Mouse (Mus musculus) myocyte (in vitro differentiated cells): ENCODE measurements at regions not wholly inside any gene's neighbourhood (a gene's known extent, or its start where the extent isn't known, plus 50 kb on each side); places are given as distances from the start of the nearest gene placed in this dataset.

Source experiments
- H3K27me3 ChIP-seq: one replicate; pipeline ENCODE4 v1.6.1; 2011; ENCODE audit not compliant: control insufficient read depth, insufficient read depth, insufficient read length
- H3K36me3 ChIP-seq: one replicate; pipeline ENCODE4 v1.6.1; 2011; ENCODE audit not compliant: control insufficient read depth, insufficient read depth
- H3K4me2 ChIP-seq: one replicate; pipeline ENCODE4 v1.6.1; 2011; ENCODE audit warnings: low read depth, control low read depth
- H3K4me3 ChIP-seq: one replicate; pipeline ENCODE4 v1.5.1; 2011; ENCODE audit warnings: mild to moderate bottlenecking, control low read depth, moderate library complexity
- H3K79me2 ChIP-seq: one replicate; pipeline ENCODE4 v1.6.1; 2011; ENCODE audit not compliant: control insufficient read depth, insufficient read depth
- H3ac ChIP-seq: one replicate; pipeline ENCODE4 v1.6.1; 2011; ENCODE audit not compliant: control insufficient read depth, insufficient read length
- CEBPB ChIP-seq: IDR thresholded peaks from 2 replicates; pipeline ENCODE4 v1.6.1; 2011; ENCODE audit warnings: mild to moderate bottlenecking, moderate library complexity; ENCODE audit not compliant: poor library complexity, insufficient read depth, severe bottlenecking
- E2F4 ChIP-seq: IDR thresholded peaks from one replicate; pipeline ENCODE4 v1.6.1; 2011; ENCODE audit warnings: mild to moderate bottlenecking, control low read depth, moderate library complexity; ENCODE audit not compliant: insufficient read depth
- MAX ChIP-seq: IDR thresholded peaks from one replicate; pipeline ENCODE4 v1.6.1; 2011; ENCODE audit warnings: low read depth, mild to moderate bottlenecking, control low read depth
- MYOD1 ChIP-seq, 3 experiments: IDR thresholded peaks; one replicate each; pipeline ENCODE4 v1.6.1; 2011; ENCODE audit warnings: control low read depth in 2 of 3, low read depth in 2 of 3, mild to moderate bottlenecking in 2 of 3, moderate library complexity in 1 of 3; ENCODE audit not compliant: insufficient read length in 2 of 3, control insufficient read depth in 1 of 3
- MYOG ChIP-seq, 3 experiments: IDR thresholded peaks; one replicate each; pipeline ENCODE4 v1.6.1; 2011; ENCODE audit warnings: control low read depth in 2 of 3, low read depth in 2 of 3, mild to moderate bottlenecking in 2 of 3; ENCODE audit not compliant: insufficient read length in 2 of 3, control insufficient read depth in 1 of 3, insufficient read depth in 1 of 3
- POLR2A ChIP-seq: IDR thresholded peaks from one replicate; pipeline ENCODE4 v1.6.1; 2011; ENCODE audit warnings: low read depth, mild to moderate bottlenecking, control low read depth, moderate library complexity; ENCODE audit not compliant: insufficient read length
- POLR2AphosphoS2 ChIP-seq: IDR thresholded peaks from one replicate; pipeline ENCODE4 v1.6.1; 2011; ENCODE audit warnings: low read depth, control low read depth; ENCODE audit not compliant: insufficient read length
- REST ChIP-seq: IDR thresholded peaks from one replicate; pipeline ENCODE4 v1.6.1; 2011; ENCODE audit warnings: mild to moderate bottlenecking, control low read depth, moderate library complexity; ENCODE audit not compliant: insufficient read depth, insufficient read length
- SRF ChIP-seq: IDR thresholded peaks from one replicate; pipeline ENCODE4 v1.6.1; 2011; ENCODE audit warnings: low read depth; ENCODE audit not compliant: control insufficient read depth, insufficient read length
- TCF12 ChIP-seq: IDR thresholded peaks from one replicate; pipeline ENCODE4 v1.6.1; 2011; ENCODE audit warnings: mild to moderate bottlenecking, control low read depth; ENCODE audit not compliant: poor library complexity, insufficient read depth, severe bottlenecking
- TCF3 ChIP-seq: IDR thresholded peaks from one replicate; pipeline ENCODE4 v1.6.1; 2011; ENCODE audit warnings: low read depth, control low read depth; ENCODE audit not compliant: insufficient read length
- USF1 ChIP-seq: IDR thresholded peaks from one replicate; pipeline ENCODE4 v1.6.1; 2011; ENCODE audit warnings: low read depth, mild to moderate bottlenecking, control low read depth, moderate library complexity

GRCm38 (mm10) chr12:70774816-70775591, 50.3 kb upstream of the Frmd6 start:
- no peaks in the 10 kb centered on the region for H3K79me2 ChIP-seq
- H3K36me3 ChIP-seq = no peaks in the 10 kb centered on the region
- TF ChIP-seq MYOD1 (IDR thresholded peaks at IDR 0.05; ENCODE audit: control insufficient read depth in 1 of 3, insufficient read length in 2 of 3, low read depth in 2 of 3) (no peak), TCF12 (no peak), REST (no peak), TCF3 (no peak), SRF (no peak), MAX (no peak), E2F4 (no peak), CEBPB (no peak), POLR2A (no peak), USF1 (no peak), POLR2AphosphoS2 (no peak), MYOG (IDR thresholded peaks at IDR 0.05; ENCODE audit: control insufficient read depth in 1 of 3, insufficient read depth in 1 of 3, insufficient read length in 2 of 3, low read depth in 2 of 3) (no peak)
- no peaks in the 10 kb centered on the region for H3K27me3 ChIP-seq
- H3ac ChIP-seq = no peak overlapping the region
- no peak overlapping the region for H3K4me2 ChIP-seq
- H3K4me3 ChIP-seq = no peak overlapping the region
